Mouse (Mus musculus) layer of hippocampus, postnatal 10 days (tissue): ENCODE results near the gene Higd1b. TPM values are rescaled to one million over a fixed set of nuclear protein-coding genes. Genes with fewer than 3 reads are reported as not detected.

ENCODE experiments used
- DNase-seq, 2 experiments: peaks; one replicate each; pipeline ENCODE4 v3.0.0; 2021; ENCODE audit warnings: low spot score in 2 of 2
- total RNA-seq, 2 experiments: library from RNA; stranded (reverse); gene quantifications; 2 replicates each; pipeline ENCODE4 v1.2.3; 2021

Higd1b gene
- total RNA-seq, 2 experiments from 2014 or later = 9.3 to 11.1 TPM

- DNase-seq = no peak
These were observed 1.7 kb downstream of the Higd1b start for GRCm38 (mm10) chr11:102837385-102837784.

GRCm38 (mm10) chr11:102838126-102838525 lies 2.5 kb downstream of the Higd1b start:
- DNase-seq = no peak

GRCm38 (mm10) chr11:102838616-102839150 lies 3.0 kb downstream of the Higd1b start:
- DNase-seq = no peak

- DNase-seq = no peak
These were observed 10.3 kb downstream of the Higd1b start for GRCm38 (mm10) chr11:102845926-102846325.

- peak; percentile 34 to 54 for DNase-seq
These were observed 16.2 kb downstream of the Higd1b start for GRCm38 (mm10) chr11:102851883-102852282.

- no peak for DNase-seq
These were observed 18.1 kb downstream of the Higd1b start for GRCm38 (mm10) chr11:102853760-102854159.

GRCm38 (mm10) chr11:102855941-102856340 lies 20.3 kb downstream of the Higd1b start:
- no peak for DNase-seq

- DNase-seq = peak; percentile 22 to 36
These were observed 23.3 kb downstream of the Higd1b start for GRCm38 (mm10) chr11:102858951-102859350.

GRCm38 (mm10) chr11:102859933-102860332 lies 24.3 kb downstream of the Higd1b start:
- DNase-seq = peak in 1 of 2 experiments; percentile 34

- peak; percentile 73 to 76 for DNase-seq
These were observed 28.6 kb downstream of the Higd1b start for GRCm38 (mm10) chr11:102864272-102864671.

GRCm38 (mm10) chr11:102874801-102875334 lies 39.2 kb downstream of the Higd1b start:
- DNase-seq = peak in 1 of 2 experiments; percentile 58

GRCm38 (mm10) chr11:102879558-102879957 lies 43.9 kb downstream of the Higd1b start:
- DNase-seq = no peak

- DNase-seq = peak; percentile 96
These were observed 45.1 kb downstream of the Higd1b start, which contains the start of the genes Eftud2 and Ccdc103 for GRCm38 (mm10) chr11:102880585-102881313. Eftud2 (minus strand) TSS chr11:102880985. Ccdc103 (plus strand) TSS chr11:102881204.

- DNase-seq = no peak
These were observed 45.9 kb downstream of the Higd1b start for GRCm38 (mm10) chr11:102881314-102882198.

- no peak for DNase-seq
These were observed 49.1 kb downstream of the Higd1b start, which contains the start of gene Fam187a for GRCm38 (mm10) chr11:102884616-102885219. Fam187a (plus strand) TSS chr11:102885169.

- no peak for DNase-seq
These were observed 51.8 kb downstream of the Higd1b start for GRCm38 (mm10) chr11:102887433-102887832.

Other genes starting within 250 kb of the Higd1b start
- 10 to 100 TPM in 1 of 2 experiments, 1 to 10 TPM in 1; 9.3 to 10.2 TPM for gene Fzd2, start 231.5 kb upstream of the Higd1b start, total RNA-seq
- gene Meioc, start 172.1 kb upstream of the Higd1b start, total RNA-seq = not detected
- gene Ccdc43, start 138.1 kb upstream of the Higd1b start, total RNA-seq = 10 to 100 TPM; 28.3 to 36.1 TPM
- gene Adam11, start 74.4 kb upstream of the Higd1b start, total RNA-seq = 100 to 1,000 TPM; 130 to 149 TPM
- 10 to 100 TPM; 15.4 to 17.6 TPM for gene Gjc1, start 16.1 kb upstream of the Higd1b start, total RNA-seq
- 100 to 1,000 TPM; 105 to 117 TPM for gene Eftud2, start 45.1 kb downstream of the Higd1b start, total RNA-seq
- 1 to 10 TPM; 1.1 to 1.4 TPM for gene Ccdc103, start 45.4 kb downstream of the Higd1b start, total RNA-seq
- gene Fam187a, start 49.3 kb downstream of the Higd1b start, total RNA-seq = not detected
- gene Gfap, start 65.1 kb downstream of the Higd1b start, total RNA-seq = 100 to 1,000 TPM; 273 to 295 TPM
- 1 to 10 TPM; 2.6 TPM for gene Kif18b, start 89.3 kb downstream of the Higd1b start, total RNA-seq
- 10 to 100 TPM; 32.3 to 37.5 TPM for gene C1ql1, start 110.8 kb downstream of the Higd1b start, total RNA-seq
- gene Nmt1, start 192.3 kb downstream of the Higd1b start, total RNA-seq = 10 to 100 TPM; 79.7 to 87.3 TPM
- 100 to 1,000 TPM; 117 to 118 TPM for gene Dcakd, start 192.5 kb downstream of the Higd1b start, total RNA-seq